Mouse (Mus musculus) kidney, postnatal 4 days (tissue): ENCODE measurements around the gene Sfn.

Experiments
- DNase-seq, 2 experiments: peaks; one replicate each; pipeline ENCODE4 v3.0.0; 2021; ENCODE audit warnings: mixed read lengths in 2 of 2

The Sfn gene

DNA sequence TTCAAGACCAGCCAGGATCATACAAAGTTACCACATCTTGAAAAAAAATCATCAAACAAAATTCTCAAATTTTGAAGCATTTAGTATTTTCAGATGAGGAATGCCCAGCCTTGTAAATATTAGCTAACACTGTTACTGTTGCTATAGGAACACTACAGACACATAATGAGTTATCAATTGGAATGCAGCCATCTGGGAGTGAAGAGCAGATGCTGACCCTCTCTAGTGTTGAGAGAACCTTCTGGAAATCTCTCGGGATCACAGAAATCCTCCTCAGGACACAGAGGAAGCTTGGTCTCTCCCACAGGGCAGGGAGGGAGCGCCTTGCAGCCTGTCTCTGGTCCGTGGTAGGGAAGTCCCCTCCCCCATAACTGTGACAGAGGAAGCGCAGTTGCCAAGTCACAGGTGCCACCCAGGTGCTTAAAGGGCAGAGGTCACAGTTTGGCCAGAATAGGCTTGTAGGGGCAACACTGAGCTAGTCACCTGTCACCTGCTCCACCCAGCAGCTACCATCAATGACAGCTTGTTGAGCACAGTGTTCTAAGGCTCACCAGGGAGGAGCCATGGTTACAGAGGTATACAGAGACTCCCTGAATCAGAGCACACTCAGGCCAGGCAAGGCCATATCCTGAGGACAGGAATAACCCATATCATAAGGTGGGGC is 17.6 kb upstream of the Sfn start:
- DNase-seq: no peak

DNA sequence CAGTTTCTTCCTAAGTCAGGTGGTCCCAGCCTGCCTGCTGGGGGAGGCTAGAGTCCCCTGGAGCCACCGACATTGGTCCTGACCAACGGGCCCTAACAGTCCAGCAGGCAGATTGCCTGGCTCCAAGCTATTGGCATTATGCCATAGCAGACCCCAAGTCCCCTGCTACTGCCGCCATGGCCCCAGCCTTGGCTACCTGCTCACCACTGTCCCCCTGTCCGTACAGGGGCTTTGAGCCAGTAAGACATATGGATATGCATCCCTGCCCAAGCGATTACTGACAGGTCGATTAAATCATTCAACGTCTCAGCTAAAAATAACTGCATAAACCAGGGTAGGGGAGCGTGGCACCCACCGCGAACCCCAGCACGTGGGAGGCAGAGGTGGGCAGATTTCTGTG is 16.0 kb upstream of the Sfn start:
- DNase-seq: no peak

DNA sequence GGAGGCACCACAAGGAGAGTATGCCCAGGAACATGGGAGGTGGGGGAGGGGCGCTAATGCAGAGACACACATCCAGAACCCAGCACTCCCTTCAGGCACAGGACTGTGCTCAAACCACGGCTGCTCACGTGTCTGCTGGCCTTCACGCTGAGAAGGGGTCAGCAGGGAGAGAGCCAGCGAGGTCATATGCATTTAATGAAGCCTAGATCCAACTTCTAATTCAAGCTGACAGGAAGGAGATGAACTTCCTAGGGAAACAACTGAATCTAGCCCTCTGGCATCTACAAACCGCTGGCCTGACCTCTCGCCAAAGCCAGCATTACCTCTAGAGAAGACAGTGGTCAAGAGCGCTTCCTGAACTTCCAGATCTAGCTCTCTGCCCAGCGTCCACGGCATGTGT is 13.4 kb upstream of the Sfn start:
- peak in 1 of 2 experiments; percentile 35 for DNase-seq

DNA sequence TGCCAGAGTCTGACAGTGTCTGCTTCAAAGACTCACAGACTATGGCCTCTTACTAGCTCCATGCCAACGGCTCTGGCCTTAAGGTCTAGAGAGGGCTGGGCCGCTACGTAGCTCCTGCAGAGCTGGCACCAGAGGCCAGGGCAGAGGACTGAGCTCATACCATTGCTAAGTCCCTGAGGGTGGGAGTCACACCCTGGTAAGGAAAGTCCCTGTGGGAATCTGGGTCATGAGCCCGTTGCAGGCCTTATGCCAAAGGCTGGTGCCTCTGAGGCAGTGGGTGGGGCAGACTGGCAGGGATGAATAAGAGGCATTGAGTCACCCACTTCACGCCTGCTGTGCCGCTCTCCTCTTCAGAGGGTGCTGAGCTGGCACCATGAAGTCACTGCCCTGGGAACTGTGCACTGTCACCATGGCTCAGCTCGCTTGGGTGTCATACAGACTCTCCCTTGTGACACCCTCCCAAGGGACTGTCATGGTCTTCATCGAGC is 12.3 kb upstream of the Sfn start:
- DNase-seq: no peak

DNA sequence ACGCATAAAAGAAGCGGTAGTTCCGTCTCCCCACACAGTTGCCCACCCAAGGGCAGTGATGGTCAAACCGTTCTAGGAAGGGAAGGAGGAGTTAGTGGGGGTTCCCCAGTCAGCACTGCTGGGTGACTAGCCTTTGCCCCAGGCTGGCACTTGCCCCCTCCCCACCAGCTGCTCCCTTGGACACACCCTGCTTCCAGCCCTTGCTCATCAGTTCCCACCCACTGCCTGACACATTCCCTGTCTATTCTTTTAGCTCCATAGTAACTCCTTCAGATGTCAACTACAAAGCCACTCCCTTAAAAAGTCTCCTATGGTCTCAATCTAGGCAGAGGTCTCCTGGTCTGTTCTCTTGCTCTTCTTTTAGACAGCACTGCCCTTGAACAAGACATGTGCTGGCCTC is 11.9 kb upstream of the Sfn start:
- no peak for DNase-seq

DNA sequence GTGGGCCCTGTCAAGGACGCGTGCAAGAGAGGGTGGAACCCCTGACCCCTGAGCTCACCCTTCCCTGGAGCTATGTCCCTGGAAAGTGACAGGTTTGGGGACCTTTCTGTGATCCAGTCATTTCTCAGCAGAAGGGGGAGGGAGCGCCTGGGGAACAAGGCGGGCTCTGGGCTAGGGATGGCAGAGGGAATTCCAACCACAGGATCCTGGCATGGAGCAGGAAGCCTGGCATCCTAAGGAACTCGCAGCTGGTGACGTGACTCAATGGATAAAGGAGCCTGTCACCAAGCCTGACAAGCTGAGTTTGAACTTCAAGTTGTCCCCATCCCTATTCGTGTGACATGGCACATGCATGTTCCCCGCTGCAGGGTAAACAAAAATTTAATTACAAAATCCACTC is 11.1 kb upstream of the Sfn start:
- no peak for DNase-seq

DNA sequence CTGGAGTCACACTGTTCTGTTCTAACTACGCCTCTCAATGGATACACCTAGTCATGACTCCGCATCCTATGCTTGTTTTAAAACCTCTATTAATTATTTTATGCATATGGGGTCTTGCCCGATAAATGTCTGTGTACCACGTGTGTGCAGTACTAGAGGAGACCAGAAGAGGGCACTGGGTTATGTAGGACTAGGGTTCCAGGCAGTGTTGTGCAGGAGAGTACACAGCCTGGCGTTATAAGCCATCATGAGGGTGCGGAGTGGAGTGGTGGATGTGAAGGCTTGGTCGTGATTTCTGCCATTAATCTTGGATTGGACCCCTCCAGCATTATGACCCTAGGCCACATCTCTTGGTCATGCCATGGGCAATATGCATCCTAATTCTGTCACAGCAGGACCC is 10.4 kb upstream of the Sfn start:
- DNase-seq: no peak

DNA sequence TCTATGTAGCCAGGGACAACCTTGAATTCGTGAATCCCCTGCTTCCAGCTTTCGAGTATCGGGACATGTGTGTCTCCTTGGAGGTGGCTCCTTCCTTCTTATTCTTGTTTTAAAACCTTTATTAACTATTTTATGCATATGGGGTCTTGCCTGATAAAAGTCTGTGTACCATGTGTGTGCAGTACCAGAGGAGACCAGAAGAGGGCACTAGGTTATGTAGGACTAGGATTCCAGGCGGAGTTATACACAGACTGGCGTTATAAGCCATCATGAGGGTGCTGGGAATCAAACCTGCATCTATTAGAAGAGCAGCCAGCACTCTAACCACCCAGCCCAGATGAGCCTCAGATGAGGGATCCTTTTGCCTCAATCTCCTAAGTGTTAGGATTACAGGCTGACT is 9.8 kb upstream of the Sfn start:
- DNase-seq: no peak

DNA sequence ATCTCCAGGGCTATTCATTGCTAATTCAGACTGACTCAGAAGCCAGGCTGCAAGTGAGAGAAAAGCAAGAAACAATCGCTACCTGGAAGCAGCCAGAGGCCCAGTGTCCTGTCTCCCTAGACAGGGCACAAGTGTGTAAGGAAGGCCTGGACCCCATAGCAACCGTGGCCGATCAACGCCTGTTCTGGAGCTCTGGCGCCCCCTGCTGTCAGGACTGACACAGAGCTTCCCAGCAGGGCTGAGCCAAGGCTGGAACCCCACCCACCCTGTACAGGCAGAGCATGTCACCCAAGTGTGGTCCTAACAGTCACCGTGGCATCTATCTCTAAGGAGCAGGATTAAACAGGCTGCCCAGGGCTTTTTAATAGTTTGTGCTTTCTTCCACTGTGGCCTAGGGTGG is 7.8 kb upstream of the Sfn start:
- DNase-seq: peak; percentile 92 to 93

DNA sequence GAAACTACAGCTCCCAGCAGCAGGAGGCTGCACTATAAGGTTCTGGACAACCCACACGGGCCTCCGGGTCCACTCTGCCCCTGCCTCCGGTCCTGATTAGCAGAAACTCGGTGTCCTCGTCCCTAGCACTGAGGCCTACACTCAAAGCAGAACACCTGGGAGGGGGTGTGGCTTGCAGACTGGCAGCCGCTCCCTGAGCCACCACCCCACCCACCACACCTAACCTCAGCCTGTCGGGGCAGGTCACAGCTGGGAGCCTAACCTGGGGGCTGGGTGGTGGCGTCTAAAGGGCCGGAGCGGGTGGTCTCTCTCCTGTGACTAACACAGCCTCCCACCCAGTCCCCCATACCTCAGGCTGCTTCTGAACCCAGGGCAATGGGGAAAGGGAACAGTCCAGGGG is 5.3 kb upstream of the Sfn start:
- no peak for DNase-seq

DNA sequence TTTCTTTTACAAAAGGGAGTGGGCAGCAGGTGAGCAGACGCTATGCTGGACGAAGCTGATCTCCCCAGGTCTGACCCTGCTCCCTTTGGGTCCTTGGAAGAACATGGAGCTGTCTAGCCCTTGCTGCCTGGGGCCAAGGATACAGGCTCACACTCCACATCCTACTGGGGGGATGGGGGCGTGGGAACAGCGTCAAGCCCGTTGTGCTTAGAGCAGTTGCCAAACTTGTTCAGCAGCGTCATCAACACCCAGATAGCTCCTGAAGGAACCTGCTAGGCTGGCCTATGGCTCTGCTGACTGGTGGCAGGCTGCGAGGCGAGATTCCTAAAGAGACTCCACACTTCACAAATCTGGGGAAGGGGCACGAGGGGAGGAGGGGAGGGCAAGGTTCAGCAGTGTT is 3.4 kb upstream of the Sfn start:
- peak in 1 of 2 experiments; percentile 45 for DNase-seq

DNA sequence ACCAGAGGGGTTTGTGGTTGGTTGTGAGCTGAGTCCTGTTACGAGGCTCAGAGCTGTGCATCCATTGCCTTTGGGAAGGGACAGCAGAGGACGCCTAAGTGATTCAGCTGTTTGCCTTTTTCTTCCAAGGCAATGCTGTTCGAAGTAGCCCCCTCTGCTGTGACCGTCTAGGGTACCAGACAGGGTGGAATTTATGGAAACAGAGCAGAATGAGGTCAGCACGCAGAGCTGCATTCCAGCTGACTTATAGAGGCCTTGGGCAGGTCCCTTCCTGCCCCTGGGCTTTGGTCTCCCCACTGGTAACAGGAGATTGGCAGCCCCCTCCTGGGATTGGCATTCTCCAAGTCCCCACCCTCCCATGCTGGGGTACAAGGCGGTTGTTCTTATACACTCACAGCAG is 2.9 kb upstream of the Sfn start:
- DNase-seq: no peak

DNA sequence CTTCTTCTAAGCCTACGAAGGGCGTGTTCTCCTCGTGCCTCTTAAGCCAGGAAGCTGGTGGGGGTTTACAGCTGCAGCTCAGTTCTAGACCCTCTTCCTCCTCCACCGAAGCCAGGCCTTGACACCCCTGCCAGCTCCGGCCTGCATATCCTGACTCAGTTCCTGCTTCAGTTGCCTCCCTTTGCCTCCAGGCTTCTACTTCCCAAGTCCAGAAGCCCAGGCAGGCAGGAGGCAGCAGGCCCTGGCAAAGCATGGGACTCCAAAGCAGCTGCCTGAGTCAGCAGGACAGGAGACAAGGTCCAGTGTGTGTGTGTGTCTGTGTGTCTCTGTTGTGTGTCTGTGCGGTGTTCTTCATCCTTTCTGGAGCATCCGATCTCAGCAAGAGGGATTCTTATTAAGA is 2.2 kb upstream of the Sfn start:
- peak in 1 of 2 experiments; percentile 22 for DNase-seq

DNA sequence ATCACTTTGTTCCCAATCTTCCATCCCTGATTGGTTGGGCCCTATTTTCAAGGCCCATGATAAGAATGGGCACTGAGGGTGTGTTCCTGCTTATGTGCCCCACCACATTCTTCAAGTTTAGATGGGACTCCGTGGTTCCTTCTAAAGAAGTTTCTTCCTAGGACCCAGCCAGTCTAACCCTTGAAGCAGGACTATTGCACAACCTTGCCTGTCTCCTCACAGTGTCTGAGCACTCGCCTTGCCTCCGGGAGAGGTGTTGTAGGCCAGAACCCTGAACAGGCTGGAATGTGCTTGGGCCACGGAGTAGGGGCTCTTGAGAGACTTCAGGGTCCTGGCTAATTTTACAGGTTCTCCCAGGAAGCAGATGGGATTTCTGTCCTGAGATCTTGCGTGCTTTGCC is 1.1 kb upstream of the Sfn start:
- DNase-seq: no peak

DNA sequence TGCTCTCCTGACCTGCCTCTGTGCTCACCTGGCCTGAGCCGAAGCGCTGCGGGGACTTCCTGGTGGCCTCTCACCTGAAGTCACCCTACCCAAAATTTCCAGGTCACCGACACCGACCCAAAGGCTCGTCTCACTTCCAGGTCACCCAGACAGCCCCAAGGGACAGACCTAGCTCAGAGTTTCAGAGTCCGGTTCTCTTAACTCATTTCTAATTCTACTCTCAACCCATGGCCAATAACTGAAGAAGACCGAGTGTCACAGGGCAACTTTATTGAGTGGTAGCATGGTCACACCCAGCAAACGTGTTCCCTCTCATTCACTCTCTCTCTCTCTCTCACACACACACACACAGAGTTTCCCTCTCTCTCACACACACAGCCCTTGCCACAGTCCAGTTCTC is 1.7 kb downstream of the Sfn start:
- no peak for DNase-seq

DNA sequence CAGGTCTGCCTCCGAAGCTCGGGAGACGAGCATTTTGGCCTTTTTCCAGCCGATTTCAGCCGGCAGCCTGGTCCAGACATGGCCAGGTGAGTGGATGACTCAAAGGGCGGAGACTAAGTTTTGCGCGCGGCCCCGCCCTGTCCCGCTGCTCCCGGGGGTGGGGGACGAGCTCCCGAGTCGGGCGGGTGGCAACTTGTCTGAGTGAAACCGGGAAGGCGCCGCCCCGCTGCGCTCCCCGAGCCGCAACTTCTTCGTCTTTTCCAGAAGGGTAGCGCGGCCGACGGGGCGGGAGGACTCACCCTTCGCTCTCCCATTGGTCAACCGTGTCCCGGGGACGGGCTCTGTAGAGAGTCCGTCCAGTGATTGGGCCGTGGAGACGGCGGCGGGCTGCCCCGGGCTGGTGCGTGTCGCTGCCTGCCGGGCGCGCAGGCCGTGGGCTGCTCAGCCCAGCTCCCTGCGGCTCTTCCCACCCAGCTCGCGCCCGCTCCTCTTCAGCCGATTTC is 2.3 kb downstream of the Sfn start:
- DNase-seq: peak; percentile 91 to 95

DNA sequence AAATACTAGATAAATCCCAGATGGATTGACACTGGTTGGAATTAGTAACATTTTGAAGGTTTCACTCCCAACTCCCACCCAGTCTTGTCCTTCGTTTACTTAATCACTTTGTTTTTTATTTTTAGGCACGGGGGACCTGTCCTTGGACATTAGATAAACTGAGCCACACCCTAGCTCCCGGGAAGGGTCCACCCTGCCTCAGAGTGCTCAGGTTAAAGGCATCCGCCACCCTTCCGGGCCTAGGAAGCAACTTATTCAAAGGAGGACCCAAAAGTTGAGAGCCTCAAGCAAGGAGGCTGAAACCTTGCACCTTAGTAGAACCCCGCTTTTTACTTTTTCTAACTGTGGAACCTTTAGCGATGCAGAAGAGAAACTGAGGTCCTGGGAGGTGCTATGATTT is 2.9 kb downstream of the Sfn start:
- no peak for DNase-seq

DNA sequence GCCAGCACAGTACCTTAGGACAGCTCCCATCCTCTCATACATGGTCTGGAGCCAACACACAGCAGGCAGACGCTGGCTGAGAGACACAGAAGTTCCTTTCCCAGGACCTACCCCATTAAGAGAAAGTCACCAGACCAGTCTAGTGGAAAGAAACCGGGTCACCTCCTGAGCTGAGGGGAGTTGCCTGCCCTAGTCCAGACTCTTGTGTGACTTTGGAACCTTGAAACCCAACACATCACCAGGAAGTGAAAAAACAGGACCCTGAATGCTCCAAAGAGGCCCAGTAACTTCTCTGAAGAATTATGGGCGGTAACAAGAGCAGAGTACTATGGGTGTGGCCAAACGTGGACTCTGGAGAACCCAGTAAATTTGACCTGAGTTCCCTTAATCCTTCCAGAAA is 3.4 kb downstream of the Sfn start:
- no peak for DNase-seq

DNA sequence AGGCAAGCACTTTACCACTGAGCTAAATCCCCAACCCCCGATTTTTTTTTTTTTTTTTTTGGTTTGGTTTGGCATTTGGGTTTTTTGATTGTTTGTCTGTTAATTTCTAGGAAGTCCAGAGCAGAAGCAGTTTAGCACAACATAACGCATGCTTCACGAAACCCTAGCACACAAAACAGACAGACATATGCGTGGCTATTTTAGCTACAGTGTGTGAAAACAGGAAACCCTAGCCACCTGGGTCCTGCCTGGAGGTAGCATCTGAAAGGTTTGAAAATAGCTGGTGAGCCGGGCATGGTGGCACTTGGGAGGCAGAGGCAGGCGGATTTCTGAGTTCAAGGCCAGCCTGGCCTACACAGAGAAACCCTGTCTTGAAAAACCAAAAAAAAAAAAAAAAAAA is 5.9 kb downstream of the Sfn start:
- DNase-seq: no peak

DNA sequence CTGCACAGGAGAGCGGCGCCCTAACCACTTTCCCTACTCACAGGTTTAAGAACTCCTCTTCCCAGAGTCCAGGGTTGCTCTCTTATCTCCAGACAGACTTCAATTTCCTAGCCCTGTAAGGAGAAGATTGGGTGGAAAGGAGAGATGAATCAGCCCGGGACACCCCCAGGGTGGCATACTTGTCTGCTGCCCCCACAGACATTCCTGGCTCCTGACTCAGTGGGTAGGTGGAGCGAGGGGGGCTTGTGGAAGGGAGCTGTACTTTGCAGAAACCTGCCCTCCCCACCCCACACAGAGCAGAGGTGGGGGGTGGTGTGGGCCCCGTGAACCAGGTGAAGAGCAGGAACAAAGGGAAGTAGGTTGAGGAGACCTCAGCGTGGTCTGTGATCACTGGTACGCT is 6.4 kb downstream of the Sfn start:
- no peak for DNase-seq

DNA sequence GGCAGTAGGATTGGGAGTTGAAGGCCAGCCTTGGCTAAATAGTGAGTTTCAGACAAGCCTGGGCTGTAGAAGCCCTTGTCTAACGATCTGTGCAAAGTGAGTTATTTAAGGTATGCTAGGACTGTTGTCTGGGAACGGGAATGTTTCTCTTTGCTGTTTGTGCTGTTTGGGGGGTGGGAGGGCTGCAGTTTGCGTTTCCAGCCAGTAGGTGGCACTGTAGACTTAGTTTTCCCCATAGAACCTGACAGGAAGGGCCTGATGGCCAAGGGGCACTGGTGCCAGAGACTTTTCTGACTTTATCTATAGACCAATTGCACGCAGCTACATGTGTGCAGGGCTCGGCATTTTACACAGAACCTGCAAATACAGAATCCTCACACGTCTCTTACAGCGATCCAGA is 9.4 kb downstream of the Sfn start:
- peak; percentile 81 to 86 for DNase-seq

DNA sequence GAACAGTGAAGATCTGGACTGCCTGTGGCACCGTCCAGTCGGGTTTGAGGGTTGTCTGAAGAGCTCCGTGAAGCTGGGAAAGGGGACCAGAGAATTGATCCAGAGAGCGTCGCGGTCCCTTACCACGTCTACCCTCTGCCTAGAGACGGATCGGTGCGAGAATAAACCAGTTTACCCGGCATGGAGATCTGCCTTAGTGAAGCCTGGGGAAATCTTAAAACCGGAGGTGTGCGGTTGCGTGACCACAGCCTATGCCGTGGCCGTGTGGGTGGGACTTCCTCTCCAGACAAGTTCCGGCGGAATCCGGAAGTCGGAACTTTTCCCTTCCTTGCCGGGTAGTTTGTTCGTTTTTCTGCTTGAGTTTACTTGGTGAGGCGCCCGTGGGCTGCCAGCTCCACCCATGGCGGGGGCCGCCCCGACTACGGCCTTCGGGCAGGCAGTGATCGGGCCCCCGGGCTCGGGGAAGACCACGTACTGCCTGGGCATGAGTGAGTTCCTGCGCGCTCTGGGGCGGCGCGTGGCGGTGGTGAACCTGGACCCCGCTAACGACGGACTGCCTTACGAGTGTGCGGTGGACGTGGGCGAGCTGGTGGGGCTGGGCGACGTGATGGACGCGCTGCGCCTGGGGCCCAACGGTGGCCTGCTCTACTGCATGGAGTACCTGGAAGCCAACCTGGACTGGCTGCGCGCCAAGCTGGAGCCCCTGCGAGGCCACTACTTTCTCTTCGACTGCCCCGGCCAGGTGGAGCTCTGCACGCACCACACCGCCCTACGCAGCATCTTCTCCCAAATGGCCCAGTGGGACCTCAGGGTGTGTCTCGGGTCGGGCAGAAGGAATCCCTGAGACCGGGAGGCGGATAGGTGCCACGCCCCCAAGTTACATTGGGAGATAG is 17.7 kb downstream of the Sfn start, which contains the start of gene Gpn2:
TSS of gene Gpn2 (plus strand) at position 304 of the 893 bp plus-strand sequence.
- peak; percentile 86 to 91 for DNase-seq

DNA sequence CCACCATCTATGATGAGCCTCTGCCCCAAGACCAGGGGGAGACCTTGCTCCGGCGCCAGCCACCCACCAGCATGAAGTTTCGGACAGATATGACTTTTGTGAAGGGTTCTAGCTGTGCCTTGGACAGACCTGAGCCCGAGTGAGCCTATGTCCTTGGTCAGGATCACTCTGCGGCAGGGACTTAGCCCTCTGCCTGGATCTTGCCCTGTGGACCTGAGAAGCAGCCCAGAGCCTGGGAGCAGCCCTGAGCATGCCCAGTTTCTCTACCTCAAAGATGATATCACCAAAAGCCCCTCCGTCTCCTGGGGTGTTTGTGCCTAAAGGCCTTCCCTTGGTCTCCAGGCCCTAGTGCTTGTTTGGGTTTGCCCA is 18.3 kb downstream of the Sfn start:
- peak; percentile 17 to 47 for DNase-seq

DNA sequence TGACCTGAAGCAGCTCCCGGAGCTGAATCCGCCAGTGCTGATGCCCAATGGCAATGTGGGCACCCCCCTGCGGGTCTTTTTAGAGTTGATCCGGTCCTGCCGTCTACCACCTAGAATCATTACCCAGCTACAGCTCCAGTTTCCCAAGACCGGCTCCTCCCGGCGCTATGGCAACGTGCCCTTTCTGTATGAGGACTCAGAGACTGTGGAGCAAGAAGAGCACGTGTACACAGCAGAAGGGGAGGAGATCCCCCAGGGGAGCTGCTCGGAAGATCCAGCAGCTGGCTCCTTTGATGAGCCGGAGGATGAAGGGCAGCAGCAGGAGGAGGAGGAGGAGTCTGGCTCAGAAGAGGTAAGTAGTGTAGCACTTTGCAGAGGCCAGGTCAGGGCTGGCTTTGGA is 24.0 kb downstream of the Sfn start:
- DNase-seq: no peak
